Mouse (Mus musculus): ENCODE measurements at regions not wholly inside any gene's neighbourhood (a gene's known extent, or its start where the extent isn't known, plus 50 kb on each side); places are given as distances from the start of the nearest gene placed in this dataset.

GRCm38 (mm10) chr12:32735224-32735623 is 84.1 kb upstream of the Nampt start:
- DNase-seq (ENCODE audit: low spot score), result no peak

DNA sequence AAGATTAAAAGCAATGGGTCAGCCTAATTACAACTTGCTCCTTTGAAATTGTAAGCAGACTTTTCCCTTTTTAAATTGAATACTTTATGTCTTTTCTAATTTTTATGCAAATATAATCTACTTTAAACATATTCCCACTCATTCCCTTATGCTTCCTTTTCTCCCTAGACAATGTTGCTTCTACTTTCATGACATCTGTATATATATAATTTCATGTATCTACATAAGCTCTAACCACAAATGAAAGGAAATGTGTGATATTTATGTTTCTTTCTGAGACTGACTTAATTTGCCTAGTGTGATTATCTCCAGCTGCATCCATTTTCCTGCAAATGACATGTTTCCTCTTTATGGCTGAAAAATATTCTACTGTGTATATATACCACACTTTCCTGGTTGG is 77.9 kb upstream of the Nampt start:
- no peak for DNase-seq (ENCODE audit: low spot score)

DNA sequence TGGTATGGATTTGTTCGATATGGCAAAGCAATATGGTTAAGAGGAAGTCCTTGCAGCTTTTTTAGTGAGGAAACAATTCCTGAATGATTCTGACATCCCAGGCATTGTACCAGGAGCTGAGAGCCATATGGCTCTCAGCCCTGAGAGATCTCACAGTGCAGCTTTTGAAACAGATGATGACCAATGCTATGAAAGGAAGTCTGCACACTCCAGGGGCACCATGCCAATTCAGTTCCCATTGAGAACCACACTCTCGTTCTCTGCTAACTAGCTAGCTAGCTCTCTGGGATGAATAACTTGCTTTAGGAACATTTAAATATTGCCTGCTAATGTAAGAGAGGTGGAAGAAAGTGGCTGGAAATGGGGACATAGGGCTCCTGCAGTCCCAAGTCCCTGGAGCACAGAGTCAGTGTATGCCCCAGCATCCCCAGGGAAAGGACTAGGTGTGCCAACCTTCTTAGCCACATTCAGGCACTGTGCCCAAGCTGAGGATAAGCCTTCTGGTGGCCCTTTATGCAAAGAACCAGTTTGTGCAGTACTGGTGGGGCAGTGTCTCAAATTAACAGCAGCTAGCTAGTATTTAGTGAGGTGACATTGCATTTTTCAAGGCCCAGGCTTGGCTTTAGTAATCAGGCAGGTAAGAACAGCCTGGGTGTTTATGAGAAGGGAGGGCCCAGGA is 61.8 kb upstream of the Nampt start:
- DNase-seq (ENCODE audit: low spot score), result no peak

- DNase-seq (ENCODE audit: low spot score), result no peak
These were observed 61.2 kb upstream of the Nampt start for GRCm38 (mm10) chr12:32758150-32758549.

DNA sequence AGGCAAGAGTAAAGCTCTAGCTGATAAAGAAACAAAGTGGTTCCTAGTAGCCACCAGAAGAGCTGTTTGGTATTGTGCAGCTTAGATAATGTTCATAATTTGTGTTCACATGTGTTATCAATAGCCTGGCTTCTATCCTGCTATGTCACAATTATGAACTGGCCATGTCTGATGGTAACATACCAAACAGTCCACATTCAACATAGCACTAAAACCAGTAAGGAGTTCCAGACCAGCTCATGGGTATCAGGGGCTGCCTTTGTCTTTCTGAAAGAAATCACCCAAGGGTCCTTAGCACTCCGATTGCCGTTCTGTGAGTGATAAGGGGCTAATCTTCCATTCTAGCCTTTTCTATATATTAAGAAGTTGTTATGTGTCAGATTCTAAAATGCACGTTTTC is 58.7 kb upstream of the Nampt start:
- DNase-seq (ENCODE audit: low spot score), result no peak

DNA sequence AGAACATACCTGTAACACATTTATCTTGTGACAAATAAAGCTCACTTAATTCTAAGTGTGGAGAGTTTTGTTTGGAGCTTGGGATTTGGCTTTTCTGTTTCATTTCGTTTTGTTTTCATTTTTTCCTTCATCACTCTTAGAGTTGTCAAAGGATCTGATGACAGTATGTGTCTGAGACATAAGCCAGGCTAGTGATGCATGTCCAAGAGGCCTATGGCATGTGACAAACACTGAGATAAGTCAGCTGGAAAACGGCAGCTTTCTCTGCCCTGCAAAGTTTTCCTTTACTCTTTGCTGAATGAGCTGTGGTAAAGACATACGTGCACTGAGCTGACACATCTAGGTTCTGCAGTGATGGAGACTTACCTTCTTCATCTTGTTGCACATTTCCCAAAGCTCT is 58.3 kb upstream of the Nampt start:
- no peak for DNase-seq (ENCODE audit: low spot score)

GRCm38 (mm10) chr12:32764271-32764670 is 55.1 kb upstream of the Nampt start:
- DNase-seq (ENCODE audit: low spot score), result no peak

DNA sequence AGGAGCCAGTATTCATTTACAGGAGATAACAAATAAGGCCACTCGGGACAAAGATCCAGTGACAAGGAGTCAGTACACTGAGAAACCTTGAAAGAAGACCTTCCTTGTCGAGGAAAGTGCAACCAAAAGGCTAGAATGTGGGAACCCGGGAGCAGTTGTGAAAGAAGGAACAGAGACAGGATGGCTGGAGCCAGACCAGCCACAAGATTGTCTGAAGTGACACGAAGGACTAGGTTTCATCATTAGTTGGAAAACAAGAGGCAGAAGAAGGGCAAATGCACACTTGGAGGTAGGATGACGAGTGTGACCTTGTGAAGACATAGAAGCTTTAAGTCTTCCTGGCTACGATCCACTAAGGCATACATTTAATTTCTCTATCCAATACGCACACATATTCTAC is 54.6 kb upstream of the Nampt start:
- DNase-seq (ENCODE audit: low spot score), result no peak

DNA sequence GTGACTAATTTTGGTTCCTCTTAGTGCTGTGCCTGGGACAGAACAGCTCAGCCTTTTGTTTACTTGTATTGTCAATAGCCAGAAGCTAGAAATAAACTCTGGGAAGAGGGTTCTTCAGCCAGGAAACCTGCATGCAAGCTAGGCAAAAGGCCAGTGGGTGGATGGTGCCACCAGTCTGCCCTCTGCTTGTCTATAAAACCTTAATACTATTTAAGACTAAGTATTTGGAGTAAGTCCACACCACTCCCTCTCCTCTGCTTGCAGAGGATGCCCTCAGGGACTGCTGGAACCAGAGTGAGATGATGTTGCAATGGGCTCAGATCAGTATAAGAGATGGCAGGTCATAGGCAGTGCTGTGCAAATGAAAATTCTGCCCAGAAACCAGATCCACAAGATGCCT is 53.5 kb upstream of the Nampt start:
- peak; percentile 47 for DNase-seq (ENCODE audit: low spot score)

GRCm38 (mm10) chr12:32766575-32766974 is 52.8 kb upstream of the Nampt start:
- no peak for DNase-seq (ENCODE audit: low spot score)

- DNase-seq (ENCODE audit: low spot score), result no peak
These were observed 51.9 kb upstream of the Nampt start for GRCm38 (mm10) chr12:32767206-32768081.

DNA sequence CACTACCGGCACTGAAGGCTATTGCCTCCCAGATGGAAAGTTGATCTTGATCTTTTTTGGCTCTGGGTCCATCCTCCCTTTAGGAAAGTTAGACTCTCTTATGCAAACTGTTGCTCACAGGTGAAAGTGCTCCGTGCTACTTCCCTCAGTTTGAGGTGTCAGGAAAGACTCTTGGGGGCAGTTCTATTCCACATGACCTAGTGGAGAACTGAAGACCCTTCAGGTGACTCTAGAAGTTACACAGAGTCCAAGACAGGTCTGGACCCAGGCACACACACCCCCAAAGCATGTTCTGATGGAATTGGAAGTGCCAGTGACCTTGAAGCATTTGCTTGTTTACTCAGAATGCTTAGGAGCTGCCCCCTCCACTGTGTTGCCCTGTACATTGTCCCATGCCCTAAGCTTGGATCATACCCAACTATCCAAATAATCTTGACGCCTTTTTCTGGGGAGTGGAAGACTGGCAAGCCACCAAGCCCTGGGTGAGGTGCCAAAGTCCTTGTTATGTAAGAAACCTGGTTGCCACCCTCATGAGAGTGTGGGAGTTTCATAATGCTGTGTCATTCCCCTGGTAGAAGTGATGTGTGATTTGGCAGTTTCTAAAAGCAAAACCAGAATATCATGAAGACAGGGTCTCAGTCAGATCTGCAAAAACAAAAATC is 51.1 kb upstream of the Nampt start:
- DNase-seq (ENCODE audit: low spot score), result no peak

GRCm38 (mm10) chr12:32768744-32769535 is 50.4 kb upstream of the Nampt start:
- DNase-seq (ENCODE audit: low spot score), result no peak
